Mouse (Mus musculus): Measurements from ENCODE around the gene Stip1.

- TF ChIP-seq CTCF (IDR thresholded peaks at IDR 0.05; ENCODE audit: insufficient read depth, low read length) (0 out of 2 replicates have a peak, but pooled peaks have one; percentile 18), POLR2A (IDR thresholded peaks at IDR 0.05; ENCODE audit: borderline replicate concordance, extremely low read depth, low read depth, low read length) (no peak)
Measured at GRCm38 (mm10) chr19:7067344-7068050, 27.7 kb upstream of the Stip1 start.
